Mouse (Mus musculus): ENCODE measurements around the gene Il12b. TPM values are rescaled to one million over a fixed set of nuclear protein-coding genes. Genes with fewer than 3 reads are reported as not detected.
A peak's percentile ranks its signal among the peaks of the same experiment; 100 is the strongest.

The Il12b gene
- not detected in 2 replicates for polyA plus RNA-seq (2014; fragmentation: Nextera tagmentation; extraction: Ambion mirVana)

GRCm38 (mm10) chr11:44399763-44400162, at the start of gene Il12b:
Gene Il12b (plus strand): TSS chr11:44400063.
- no peaks in the 10 kb centered on the region for H3K36me3 ChIP-seq (ENCODE audit: control insufficient read depth, insufficient read depth, low read length)
- no peaks in the 10 kb centered on the region for H3K27me3 ChIP-seq (ENCODE audit: control insufficient read depth, insufficient read depth, low read length)
- no peaks in the 10 kb centered on the region for H3K4me1 ChIP-seq (replicated peaks; ENCODE audit: control insufficient read depth, insufficient read depth, low read length)
- H3K9me3 ChIP-seq (ENCODE audit: control insufficient read depth, low read length): no peaks in the 10 kb centered on the region
- H3K9ac ChIP-seq (ENCODE audit: low read depth, low read length): peak within 1 kb of the TSS; percentile 55; the same call in 1 of the 2 replicates
- H3K4me2 ChIP-seq (replicated peaks; ENCODE audit: low read depth, low read length): peak within 1 kb of the TSS; percentile 68
- 80% methylated on average over 6 of the region's 6 CpGs for WGBS
- no peak for DNase-seq (ENCODE audit: low spot score)
- H3K4me3 ChIP-seq (ENCODE audit: low read depth, low read length): peak within 1 kb of the TSS; percentile 30
- no peak within 1 kb of the TSS for H3K27ac ChIP-seq (ENCODE audit: low read depth, low read length)
- no peak for ATAC-seq (ENCODE audit: low FRiP score)

- 76% methylated on average over 8 of the region's 8 CpGs for WGBS
- no peak overlapping the region for H3K27ac ChIP-seq (ENCODE audit: low read depth, low read length)
- no peak for ATAC-seq (ENCODE audit: low FRiP score)
These were observed 44.9 kb upstream of the Il12b start for GRCm38 (mm10) chr11:44354860-44355470.

GRCm38 (mm10) chr11:44356171-44356570, 43.7 kb upstream of the Il12b start:
- no peaks in the 10 kb centered on the region for H3K9me3 ChIP-seq (ENCODE audit: control insufficient read depth, low read length)
- H3K27me3 ChIP-seq (ENCODE audit: control insufficient read depth, insufficient read depth, low read length): no peaks in the 10 kb centered on the region
- DNase-seq (ENCODE audit: low spot score) (no peak), ATAC-seq (ENCODE audit: low FRiP score) (no peak)
- no peak overlapping the region for H3K27ac ChIP-seq (ENCODE audit: low read depth, low read length)
- no peak overlapping the region for H3K9ac ChIP-seq (ENCODE audit: low read depth, low read length)
- no peaks in the 10 kb centered on the region for H3K36me3 ChIP-seq (ENCODE audit: control insufficient read depth, insufficient read depth, low read length)
- WGBS: 95% methylated on average over 4 of the region's 4 CpGs
- H3K4me3 ChIP-seq (ENCODE audit: low read depth, low read length): no peak overlapping the region
- H3K4me1 ChIP-seq (replicated peaks; ENCODE audit: control insufficient read depth, insufficient read depth, low read length): no peaks in the 10 kb centered on the region
- no peak overlapping the region for H3K4me2 ChIP-seq (replicated peaks; ENCODE audit: low read depth, low read length)

More at GRCm38 (mm10) chr11:44354860-44355470, 44.9 kb upstream of the Il12b start:
- no peak overlapping the region for H3K9ac ChIP-seq (ENCODE audit: low read depth, low read length)
- no peaks in the 10 kb centered on the region for H3K9me3 ChIP-seq (ENCODE audit: control insufficient read depth, low read length)
- H3K4me3 ChIP-seq (ENCODE audit: low read depth, low read length): no peak overlapping the region
- no peaks in the 10 kb centered on the region for H3K36me3 ChIP-seq (ENCODE audit: control insufficient read depth, insufficient read depth, low read length)
- DNase-seq (ENCODE audit: low spot score): no peak
- no peak overlapping the region for H3K4me2 ChIP-seq (replicated peaks; ENCODE audit: low read depth, low read length)
- H3K27me3 ChIP-seq (ENCODE audit: control insufficient read depth, insufficient read depth, low read length): no peaks in the 10 kb centered on the region
- H3K4me1 ChIP-seq (replicated peaks; ENCODE audit: control insufficient read depth, insufficient read depth, low read length): no peaks in the 10 kb centered on the region

GRCm38 (mm10) chr11:44364536-44364935, 35.3 kb upstream of the Il12b start:
- Histone ChIP-seq H3K4me1 (replicated peaks; ENCODE audit: control insufficient read depth, insufficient read depth, low read length) (no peaks in the 10 kb centered on the region), H3K4me2 (replicated peaks; ENCODE audit: low read depth, low read length) (no peak overlapping the region), H3K9ac (ENCODE audit: low read depth, low read length) (no peak overlapping the region), H3K4me3 (ENCODE audit: low read depth, low read length) (no peak overlapping the region), H3K27ac (ENCODE audit: low read depth, low read length) (no peak overlapping the region), H3K27me3 (ENCODE audit: control insufficient read depth, insufficient read depth, low read length) (no peaks in the 10 kb centered on the region), H3K9me3 (ENCODE audit: control insufficient read depth, low read length) (no peaks in the 10 kb centered on the region), H3K36me3 (ENCODE audit: control insufficient read depth, insufficient read depth, low read length) (no peaks in the 10 kb centered on the region)
- ATAC-seq (ENCODE audit: low FRiP score): no peak
- no peak for DNase-seq (ENCODE audit: low spot score)

GRCm38 (mm10) chr11:44367711-44368110, 32.2 kb upstream of the Il12b start:
- Histone ChIP-seq H3K9ac (ENCODE audit: low read depth, low read length) (no peak overlapping the region), H3K4me3 (ENCODE audit: low read depth, low read length) (no peak overlapping the region), H3K27me3 (ENCODE audit: control insufficient read depth, insufficient read depth, low read length) (no peaks in the 10 kb centered on the region), H3K4me2 (replicated peaks; ENCODE audit: low read depth, low read length) (no peak overlapping the region), H3K27ac (ENCODE audit: low read depth, low read length) (no peak overlapping the region), H3K9me3 (ENCODE audit: control insufficient read depth, low read length) (no peaks in the 10 kb centered on the region), H3K4me1 (replicated peaks; ENCODE audit: control insufficient read depth, insufficient read depth, low read length) (no peaks in the 10 kb centered on the region), H3K36me3 (ENCODE audit: control insufficient read depth, insufficient read depth, low read length) (no peaks in the 10 kb centered on the region)
- DNase-seq (ENCODE audit: low spot score): no peak
- ATAC-seq (ENCODE audit: low FRiP score): no peak
- WGBS: 79% methylated on average over 1 of the region's 1 CpGs

- no peaks in the 10 kb centered on the region for H3K9me3 ChIP-seq (ENCODE audit: control insufficient read depth, low read length)
- H3K36me3 ChIP-seq (ENCODE audit: control insufficient read depth, insufficient read depth, low read length): no peaks in the 10 kb centered on the region
- no peaks in the 10 kb centered on the region for H3K4me1 ChIP-seq (replicated peaks; ENCODE audit: control insufficient read depth, insufficient read depth, low read length)
- H3K4me3 ChIP-seq (ENCODE audit: low read depth, low read length): no peak overlapping the region
- no peak for DNase-seq (ENCODE audit: low spot score)
- H3K9ac ChIP-seq (ENCODE audit: low read depth, low read length): no peak overlapping the region
- no peak overlapping the region for H3K27ac ChIP-seq (ENCODE audit: low read depth, low read length)
- no peaks in the 10 kb centered on the region for H3K27me3 ChIP-seq (ENCODE audit: control insufficient read depth, insufficient read depth, low read length)
- no peak for ATAC-seq (ENCODE audit: low FRiP score)
- no peak overlapping the region for H3K4me2 ChIP-seq (replicated peaks; ENCODE audit: low read depth, low read length)
- 90% methylated on average over 6 of the region's 6 CpGs for WGBS
These were observed 27.0 kb upstream of the Il12b start for GRCm38 (mm10) chr11:44372856-44373255.

GRCm38 (mm10) chr11:44377879-44378278, 22.0 kb upstream of the Il12b start:
- 92% methylated on average over 5 of the region's 5 CpGs for WGBS
- Histone ChIP-seq H3K27ac (ENCODE audit: low read depth, low read length) (no peak overlapping the region), H3K4me3 (ENCODE audit: low read depth, low read length) (no peak overlapping the region), H3K9ac (ENCODE audit: low read depth, low read length) (no peak overlapping the region), H3K9me3 (ENCODE audit: control insufficient read depth, low read length) (no peaks in the 10 kb centered on the region), H3K4me2 (replicated peaks; ENCODE audit: low read depth, low read length) (no peak overlapping the region), H3K4me1 (replicated peaks; ENCODE audit: control insufficient read depth, insufficient read depth, low read length) (no peaks in the 10 kb centered on the region), H3K36me3 (ENCODE audit: control insufficient read depth, insufficient read depth, low read length) (no peaks in the 10 kb centered on the region), H3K27me3 (ENCODE audit: control insufficient read depth, insufficient read depth, low read length) (no peaks in the 10 kb centered on the region)
- DNase-seq (ENCODE audit: low spot score) (no peak), ATAC-seq (ENCODE audit: low FRiP score) (no peak)

GRCm38 (mm10) chr11:44380432-44381051, 19.3 kb upstream of the Il12b start:
- ATAC-seq (ENCODE audit: low FRiP score): no peak
- Histone ChIP-seq H3K27ac (ENCODE audit: low read depth, low read length) (no peak overlapping the region), H3K27me3 (ENCODE audit: control insufficient read depth, insufficient read depth, low read length) (no peaks in the 10 kb centered on the region), H3K4me3 (ENCODE audit: low read depth, low read length) (no peak overlapping the region), H3K9ac (ENCODE audit: low read depth, low read length) (no peak overlapping the region), H3K4me2 (replicated peaks; ENCODE audit: low read depth, low read length) (no peak overlapping the region), H3K36me3 (ENCODE audit: control insufficient read depth, insufficient read depth, low read length) (no peaks in the 10 kb centered on the region), H3K4me1 (replicated peaks; ENCODE audit: control insufficient read depth, insufficient read depth, low read length) (no peaks in the 10 kb centered on the region), H3K9me3 (ENCODE audit: control insufficient read depth, low read length) (no peaks in the 10 kb centered on the region)
- no peak for DNase-seq (ENCODE audit: low spot score)
- WGBS: 89% methylated on average over 3 of the region's 3 CpGs

- no peaks in the 10 kb centered on the region for H3K36me3 ChIP-seq (ENCODE audit: control insufficient read depth, insufficient read depth, low read length)
- DNase-seq (ENCODE audit: low spot score) (no peak), ATAC-seq (ENCODE audit: low FRiP score) (no peak)
- H3K4me3 ChIP-seq (ENCODE audit: low read depth, low read length): no peak overlapping the region
- H3K4me1 ChIP-seq (replicated peaks; ENCODE audit: control insufficient read depth, insufficient read depth, low read length): no peaks in the 10 kb centered on the region
- H3K9ac ChIP-seq (ENCODE audit: low read depth, low read length): no peak overlapping the region
- H3K27me3 ChIP-seq (ENCODE audit: control insufficient read depth, insufficient read depth, low read length): no peaks in the 10 kb centered on the region
- H3K9me3 ChIP-seq (ENCODE audit: control insufficient read depth, low read length): no peaks in the 10 kb centered on the region
- H3K4me2 ChIP-seq (replicated peaks; ENCODE audit: low read depth, low read length): no peak overlapping the region
- no peak overlapping the region for H3K27ac ChIP-seq (ENCODE audit: low read depth, low read length)
- WGBS: 28% methylated on average over 3 of the region's 3 CpGs
These were observed 17.7 kb upstream of the Il12b start for GRCm38 (mm10) chr11:44382200-44382599.
